Mouse (Mus musculus) megakaryocyte-erythroid progenitor cell, adult 5 weeks (primary cell): ENCODE measurements around the gene Gm49320. TPM values are rescaled to one million over a fixed set of nuclear protein-coding genes. Genes with fewer than 3 reads are reported as not detected.

Experiments used
- polyA plus RNA-seq: library from polyadenylated mRNA; stranded (reverse); fragments of >175 nt; gene quantifications from 2 replicates; pipeline ENCODE4 v1.2.3, GENCODE M21; 2012

Gm49320 gene
- 0.21 TPM in 1 of 2 replicates, not detected in the other for polyA plus RNA-seq

DNA sequence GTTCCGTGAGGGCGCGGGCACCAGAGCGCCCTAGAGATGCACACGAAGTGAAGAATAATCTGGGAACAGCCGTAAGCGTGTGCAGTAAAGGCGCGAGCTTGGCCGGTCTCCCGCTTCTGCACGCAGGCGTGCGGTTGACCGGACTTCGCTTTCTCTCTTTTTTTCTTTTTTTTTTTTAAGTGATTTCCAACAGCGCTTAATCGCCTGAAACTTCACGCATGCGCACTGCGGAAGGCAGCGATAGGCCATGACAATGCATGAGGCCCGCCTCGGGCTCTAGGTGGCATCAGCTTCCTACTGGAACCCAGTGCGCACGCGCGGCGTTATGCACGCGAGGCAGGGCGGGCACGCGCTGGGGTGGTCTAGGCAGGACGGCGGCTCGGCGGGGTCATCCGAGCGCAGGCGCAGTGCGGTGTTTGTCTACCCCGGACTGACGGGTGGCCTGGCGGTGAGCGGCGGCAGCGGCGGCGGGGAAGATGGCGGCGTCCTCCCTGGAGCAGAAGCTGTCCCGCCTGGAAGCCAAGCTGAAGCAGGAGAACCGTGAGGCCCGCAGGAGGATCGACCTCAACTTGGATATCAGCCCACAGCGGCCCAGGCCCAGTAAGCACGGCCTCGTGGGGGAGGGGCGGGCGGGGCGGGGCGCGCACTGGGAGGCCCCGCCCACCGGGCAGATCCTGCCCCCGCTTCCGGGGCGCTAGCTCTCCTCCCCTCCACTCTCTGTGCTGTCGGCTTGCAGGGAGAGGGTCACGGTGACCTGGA, at the start of gene Gm49320, which contains the start of gene Map2k7:
Gene Gm49320, plus strand, starts transcription at position 432 of the 759 bp plus-strand sequence.
Gene Map2k7, plus strand, starts transcription at position 307 of the 759 bp plus-strand sequence.

DNA sequence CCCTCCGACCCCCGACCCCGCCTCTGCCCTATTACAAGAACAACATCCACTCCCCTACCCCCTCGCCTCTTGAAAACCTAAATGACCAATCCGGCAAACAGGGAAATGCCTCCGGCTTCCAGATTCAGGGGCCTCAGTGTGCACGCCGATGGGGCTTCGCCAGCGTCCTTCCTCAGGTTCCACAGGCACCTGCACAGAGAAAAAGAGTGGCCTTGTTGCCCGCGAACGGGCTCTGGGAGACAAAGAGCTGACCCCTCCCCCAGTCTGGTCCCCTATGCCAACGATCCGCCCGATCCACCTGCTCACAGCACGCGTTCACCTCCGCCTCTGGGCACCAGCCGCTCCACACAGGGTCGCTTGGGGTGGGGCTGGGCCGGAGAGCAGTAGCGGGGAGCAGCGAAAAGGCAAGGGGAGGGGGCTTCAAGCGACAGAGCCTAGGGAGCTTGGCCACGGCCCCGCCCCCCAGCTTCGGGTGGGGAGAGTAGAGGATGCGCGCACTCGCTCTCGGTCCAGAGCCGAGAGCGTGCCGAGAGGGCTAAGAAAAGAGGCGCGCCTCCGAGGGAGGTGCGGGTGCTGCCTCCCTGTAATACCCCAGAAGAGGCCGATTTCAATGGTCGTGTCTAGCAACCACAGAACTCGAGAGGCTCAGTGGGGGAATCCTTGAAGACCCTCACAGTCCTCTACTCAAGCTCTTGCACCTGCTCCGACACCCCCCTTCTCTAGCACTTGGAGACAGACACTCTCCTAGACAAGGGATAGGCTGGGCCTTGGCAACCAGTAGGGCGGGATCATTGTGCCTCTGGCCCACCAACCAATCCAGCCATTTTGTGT, 21.7 kb upstream of the Gm49320 start, which contains the start of gene Prr36:
Gene Prr36, minus strand, starts transcription at position 669 of the 831 bp plus-strand sequence.

DNA sequence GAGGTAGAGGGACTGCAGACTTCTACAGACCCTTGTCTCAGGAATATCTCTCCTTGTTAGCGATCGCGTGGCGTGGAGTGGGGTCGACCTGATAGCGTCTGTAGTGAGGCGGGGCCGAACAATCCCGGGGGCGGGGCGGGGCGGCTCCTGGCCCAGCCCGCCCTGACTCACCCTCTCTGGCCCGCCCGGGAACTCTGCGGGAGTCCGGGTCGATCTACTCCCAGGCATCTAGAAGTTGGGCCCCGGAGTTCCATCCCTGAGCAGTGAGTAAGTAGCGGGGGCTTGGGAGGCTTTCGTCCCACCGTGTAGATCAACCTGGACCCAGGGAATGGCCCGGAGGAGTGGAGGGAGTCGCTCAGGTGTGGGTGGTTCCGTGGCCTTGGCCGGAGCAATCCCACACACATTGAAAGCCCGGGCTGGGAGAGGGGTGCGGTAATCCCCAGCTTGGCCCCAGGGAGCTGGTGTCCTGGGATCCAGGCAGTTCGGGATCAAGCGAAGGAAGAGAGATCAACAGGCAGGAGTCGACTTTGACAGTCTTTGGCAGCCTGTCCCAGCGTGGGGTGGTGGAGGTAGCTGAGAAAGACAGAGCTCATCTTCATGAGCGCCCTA, 11.8 kb upstream of the Gm49320 start, which contains the start of gene Lrrc8e:
Gene Lrrc8e, plus strand, starts transcription at position 89 of the 609 bp plus-strand sequence.

DNA sequence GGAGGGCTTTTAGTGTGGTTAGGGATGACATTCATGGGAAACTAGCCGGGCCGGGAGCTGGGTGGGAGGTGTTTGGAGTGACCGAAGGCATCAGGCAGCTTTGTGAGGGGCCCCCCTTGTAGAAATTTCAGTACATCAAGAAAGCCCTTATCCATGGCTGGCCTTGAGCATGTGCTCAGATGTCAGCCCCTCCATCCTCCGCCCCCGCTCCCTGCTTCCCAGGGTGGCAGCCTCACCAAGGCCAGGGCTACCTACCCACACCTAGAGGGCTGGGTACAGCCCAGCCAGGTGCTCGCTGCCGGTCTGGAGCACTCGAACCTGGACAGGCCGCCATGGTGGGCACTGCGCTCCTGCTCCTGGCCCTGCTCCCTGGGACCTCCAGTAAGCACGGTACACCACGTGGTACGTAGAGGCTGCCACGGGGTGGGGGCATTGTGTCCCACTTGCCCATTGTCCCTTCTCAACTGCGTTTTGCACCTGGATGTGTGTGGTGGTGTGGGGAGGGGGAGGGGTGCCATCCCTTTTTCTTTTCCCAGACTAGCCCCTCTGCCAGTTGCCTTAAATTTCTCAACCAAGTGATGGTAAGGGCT, 9.4 kb downstream of the Gm49320 start, which contains the start of gene Tgfbr3l:
Gene Tgfbr3l, plus strand, starts transcription at position 264 of the 590 bp plus-strand sequence.

DNA sequence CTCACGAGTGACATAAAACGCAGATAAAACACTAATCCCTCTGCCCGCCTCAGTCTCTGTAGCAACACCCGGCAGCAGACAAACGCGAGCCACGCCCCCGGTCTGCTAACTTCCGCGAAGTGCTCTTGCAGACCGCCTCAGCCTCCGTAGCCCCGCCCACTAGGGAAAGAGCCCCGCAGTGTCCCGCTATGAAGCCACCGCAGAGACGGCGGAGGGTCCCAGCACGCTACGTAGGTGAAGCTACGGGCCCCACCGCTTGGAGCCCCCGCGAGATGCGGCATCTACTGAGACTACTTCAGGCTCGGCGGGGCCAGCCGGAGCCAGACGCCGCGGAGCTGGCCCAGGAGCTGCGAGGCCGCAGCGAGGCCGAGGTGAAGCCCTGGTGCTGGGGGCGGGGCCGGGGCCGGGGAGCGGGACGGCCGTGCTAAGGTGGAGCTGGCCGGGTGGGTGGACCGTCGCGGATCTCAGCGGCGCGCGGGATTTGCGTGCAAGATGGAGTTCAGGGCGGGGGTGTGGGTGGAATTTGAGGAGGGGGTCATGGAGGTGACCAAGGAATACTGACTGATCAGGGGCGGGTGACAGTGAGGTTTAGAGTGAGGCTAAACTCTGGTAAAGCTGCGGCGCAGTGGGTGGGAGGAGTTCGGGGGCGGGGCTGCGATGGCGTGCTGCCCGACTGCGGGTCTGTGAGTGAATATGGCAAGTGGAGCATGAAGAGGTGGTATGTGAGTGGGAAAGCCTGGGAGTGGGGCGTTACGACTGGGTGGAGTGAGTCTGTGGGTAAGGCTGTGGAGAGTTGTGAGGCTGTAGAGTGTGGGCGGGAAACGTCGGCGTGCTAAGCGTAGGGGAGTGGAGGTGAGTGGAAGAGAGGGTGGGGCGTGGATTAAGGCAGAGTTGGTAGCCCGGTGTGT, 14.5 kb downstream of the Gm49320 start, which contains the start of gene Snapc2:
Gene Snapc2, plus strand, starts transcription at position 147 of the 908 bp plus-strand sequence.

DNA sequence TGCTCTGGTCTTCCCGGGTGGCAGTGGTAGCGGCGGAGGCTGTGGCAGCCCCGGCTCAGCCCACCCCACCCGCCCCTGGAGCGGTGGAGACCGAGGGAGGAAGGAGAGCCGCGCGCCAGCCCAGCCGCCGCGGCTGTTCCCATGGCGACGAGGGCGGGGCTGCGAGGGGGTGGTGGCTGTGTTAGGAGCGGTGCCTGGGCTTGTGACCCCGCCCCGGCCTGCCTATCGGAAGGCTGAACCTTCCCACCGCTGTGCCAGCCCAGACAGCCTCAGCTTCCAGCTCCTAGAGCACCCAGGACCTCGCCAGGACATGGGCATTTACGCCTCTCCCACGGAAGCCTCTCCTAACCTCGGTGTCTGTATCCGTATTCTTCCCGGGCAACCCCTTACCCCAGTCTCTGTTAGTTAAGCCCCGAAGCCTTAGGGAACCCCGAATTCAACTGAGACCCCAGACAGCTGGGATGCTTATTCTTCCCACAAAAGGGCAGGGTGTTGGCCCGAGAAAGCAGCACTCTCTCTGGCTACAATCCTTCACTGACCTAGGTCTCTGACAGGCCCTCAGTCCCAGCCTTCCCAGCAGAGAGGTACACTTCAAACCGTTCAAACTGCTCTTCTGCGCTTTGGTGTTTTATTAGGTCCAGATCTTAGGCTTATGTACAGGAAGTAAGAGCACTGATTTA, 20.6 kb downstream of the Gm49320 start, which contains the start of gene Ctxn1:
Gene Ctxn1, minus strand, starts transcription at position 150 of the 680 bp plus-strand sequence.

DNA sequence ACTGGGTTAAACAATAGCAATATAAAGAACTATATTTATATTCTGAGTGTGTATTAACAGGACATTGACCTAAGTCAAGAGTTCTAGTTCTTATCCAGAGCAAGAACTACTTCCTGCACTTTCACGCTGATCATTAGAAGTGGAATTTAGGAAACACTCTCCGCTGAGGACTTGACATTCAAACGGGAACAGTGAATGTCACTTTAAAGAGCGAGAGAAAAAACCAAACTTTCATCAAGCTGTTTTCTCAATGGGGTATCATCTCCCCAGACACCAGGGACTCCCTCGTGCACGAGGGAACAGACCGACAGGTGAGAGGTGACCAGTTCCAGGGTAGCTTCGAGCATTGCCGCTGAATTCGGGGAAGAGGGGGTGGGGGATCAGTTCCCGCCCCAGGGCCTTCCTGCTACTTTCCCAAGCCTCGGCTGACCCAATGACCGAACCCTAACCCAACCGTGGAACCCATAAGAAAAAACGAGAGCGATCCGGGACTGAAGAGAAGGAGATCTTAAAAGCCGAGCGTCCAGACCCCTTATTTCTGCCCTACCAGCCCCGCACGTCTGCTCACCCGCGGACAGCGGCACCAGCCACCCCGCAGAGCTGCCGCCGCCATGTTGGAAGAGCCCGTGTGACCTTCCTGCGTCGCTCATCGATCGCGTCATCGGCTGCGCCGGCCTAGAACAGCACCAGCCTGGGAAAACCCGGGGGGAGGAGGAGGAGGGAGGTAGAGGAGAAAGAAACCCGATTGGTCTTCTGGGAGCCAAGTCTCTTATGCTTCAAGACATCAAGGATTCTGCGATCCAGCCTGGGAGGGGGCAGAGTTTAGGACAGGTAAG, 36.8 kb downstream of the Gm49320 start, which contains the start of gene Timm44:
Gene Timm44, minus strand, starts transcription at position 639 of the 836 bp plus-strand sequence.

Other genes with a start within 250 kb of the Gm49320 start
- gene Cd209f, start 133.0 kb upstream of the Gm49320 start, polyA plus RNA-seq = 0.09 and 0.16 TPM in 2 replicates
- gene Cd209g, start 104.8 kb upstream of the Gm49320 start, polyA plus RNA-seq = 0.02 and 0.13 TPM in 2 replicates
- gene Evi5l, start 72.3 kb upstream of the Gm49320 start, polyA plus RNA-seq = 8.6 and 12.5 TPM in 2 replicates
- gene Prr36, start 21.4 kb upstream of the Gm49320 start, polyA plus RNA-seq = 0.98 and 1.7 TPM in 2 replicates
- not detected in 2 replicates for gene Lrrc8e, start 12.0 kb upstream of the Gm49320 start, polyA plus RNA-seq
- 275 and 284 TPM in 2 replicates for gene Map2k7, start 125 bp upstream of the Gm49320 start, polyA plus RNA-seq
- gene Tgfbr3l, start 9.3 kb downstream of the Gm49320 start, polyA plus RNA-seq = 39.7 and 58.4 TPM in 2 replicates
- gene Snapc2, start 14.2 kb downstream of the Gm49320 start, polyA plus RNA-seq = 104 and 115 TPM in 2 replicates
- 6.7 and 12.5 TPM in 2 replicates for gene Ctxn1, start 20.4 kb downstream of the Gm49320 start, polyA plus RNA-seq
- 57.0 and 66.0 TPM in 2 replicates for gene Timm44, start 37.0 kb downstream of the Gm49320 start, polyA plus RNA-seq
- gene Ccl25, start 86.3 kb downstream of the Gm49320 start, polyA plus RNA-seq = 0.76 and 3.0 TPM in 2 replicates
- gene Elavl1, start 86.5 kb downstream of the Gm49320 start, polyA plus RNA-seq = 49.2 and 53.4 TPM in 2 replicates